Mouse (Mus musculus) lung, postnatal 0 days (tissue): ENCODE results near the gene Nat9. TPM values are rescaled to one million over a fixed set of nuclear protein-coding genes. Genes with fewer than 3 reads are reported as not detected.

Experiments used
- ATAC-seq: fragments of 200-750 bp; cut with Nextera tagmentation; 2 replicates; pipeline ENCODE4 v1.8.0; 2017; ENCODE audit warnings: moderate library complexity
- DNase-seq: peaks from one replicate; pipeline ENCODE4 v3.0.0-alpha.2; 2016; ENCODE audit warnings: low spot score
- H3K27ac ChIP-seq: fragments of 300-500 bp; sonication (generic); 2 replicates; pipeline ENCODE4 v1.5.1; 2014; ENCODE audit warnings: antibody characterized with exemption, mild to moderate bottlenecking, low read length, mixed read lengths
- H3K27me3 ChIP-seq: fragments of 300-500 bp; sonication (generic); replicated peaks from 2 replicates; pipeline ENCODE4 v1.6.1; 2014; ENCODE audit warnings: low read length, mixed read lengths; ENCODE audit not compliant: insufficient read depth
- H3K36me3 ChIP-seq: fragments of 300-500 bp; sonication (generic); 2 replicates; pipeline ENCODE4 v1.6.1; 2014; ENCODE audit warnings: low read length, mixed read lengths; ENCODE audit not compliant: insufficient read depth
- H3K4me1 ChIP-seq: fragments of 300-500 bp; sonication (generic); 2 replicates; pipeline ENCODE4 v1.6.1; 2014; ENCODE audit warnings: antibody characterized with exemption, low read depth, low read length, mixed read lengths; ENCODE audit not compliant: insufficient read depth
- H3K4me2 ChIP-seq: fragments of 300-500 bp; sonication (generic); replicated peaks from 2 replicates; pipeline ENCODE4 v1.6.1; 2014; ENCODE audit warnings: low read depth, mild to moderate bottlenecking, low read length, moderate library complexity, mixed read lengths
- H3K4me3 ChIP-seq: fragments of 300-500 bp; sonication (generic); 2 replicates; pipeline ENCODE4 v1.5.1; 2014; ENCODE audit warnings: low read depth, low read length
- H3K9ac ChIP-seq: fragments of 300-500 bp; sonication (generic); replicated peaks from 2 replicates; pipeline ENCODE4 v1.6.1; 2014; ENCODE audit warnings: low read depth, mild to moderate bottlenecking
- H3K9me3 ChIP-seq: fragments of 300-500 bp; sonication (generic); 2 replicates; pipeline ENCODE4 v1.6.1; 2016; ENCODE audit warnings: low read length, mixed read lengths
- CTCF ChIP-seq: IDR thresholded peaks from 2 replicates; pipeline ENCODE4 v1.5.1; 2016; ENCODE audit warnings: antibody characterized with exemption, mild to moderate bottlenecking
- EP300 ChIP-seq: IDR thresholded peaks from 2 replicates; pipeline ENCODE4 v1.6.1; 2016; ENCODE audit warnings: antibody characterized with exemption, mild to moderate bottlenecking, control low read depth
- WGBS: fragments of 180-500 bp; shearing (Covaris S2); extraction: QIAGEN DNeasy Blood & Tissue Kit; methylation state at CpG from one replicate; pipeline ENCODE4 v1.1.7; 2014; 5-methylcytosine and 5-hydroxymethylcytosine counted together
- polyA plus RNA-seq: library from polyadenylated mRNA; unstranded; fragments of >200 nt; fragmentation: Nextera tagmentation; extraction: Ambion mirVana; gene quantifications from 2 replicates; pipeline ENCODE4 v1.2.1, GENCODE M21; 2015

Gene Nat9
- polyA plus RNA-seq, 1 experiment from 2014 or later: 30.3 TPM

GRCm38 (mm10) chr11:115153088-115153487, 34.6 kb downstream of the Nat9 start:
- no peak for TF ChIP-seq CTCF
- no peak for TF ChIP-seq EP300
- Histone ChIP-seq H3K9me3 (peaks cover 5% of the 10 kb centered on the region; the same call in 1 of the 2 replicates), H3K9ac (no peak overlapping the region), H3K4me3 (no peak overlapping the region), H3K27me3 (0 out of 2 replicates have a peak, but pooled peaks cover 6% of the 10 kb centered on the region), H3K36me3 (no peaks in the 10 kb centered on the region), H3K27ac (no peak overlapping the region), H3K4me1 (no peaks in the 10 kb centered on the region), H3K4me2 (no peak overlapping the region)
- DNase-seq (no peak), ATAC-seq (no peak)
- WGBS: 73% methylated on average over 9 of the region's 9 CpGs

DNA sequence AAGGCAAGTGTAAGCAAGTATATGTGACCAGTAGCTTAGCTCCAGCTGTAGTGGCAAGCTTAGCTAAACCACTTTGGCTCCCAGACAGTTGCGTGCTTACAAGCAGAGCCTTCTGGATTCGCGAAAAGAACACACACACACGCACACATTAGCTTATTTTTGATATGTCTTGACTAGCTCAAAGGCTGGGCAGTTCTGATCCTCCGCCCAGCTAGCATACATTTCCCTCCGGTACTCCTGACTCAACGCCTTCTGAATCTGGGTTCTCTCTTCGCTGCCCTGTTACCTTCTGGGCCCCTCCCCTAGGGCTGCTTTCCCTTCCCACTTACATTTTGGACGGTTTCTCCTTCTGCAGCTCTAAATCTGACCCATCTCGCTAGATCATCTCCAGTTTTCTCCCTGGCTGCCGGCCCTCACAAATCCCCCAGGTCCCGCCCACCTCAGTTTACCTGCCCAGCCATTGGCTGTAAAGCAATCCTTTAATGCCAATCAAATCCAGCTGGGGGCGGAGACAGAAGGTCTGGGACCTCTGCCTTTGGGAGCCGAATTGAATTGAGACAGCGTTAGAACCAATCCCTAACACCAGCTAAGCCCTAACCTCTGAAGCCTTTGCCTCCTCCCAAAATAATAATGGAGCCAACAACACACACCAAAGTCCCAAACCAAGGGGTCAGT, 35.8 kb downstream of the Nat9 start:
- no peak overlapping the region for H3K9ac ChIP-seq
- DNase-seq: peak; percentile 75
- 6% methylated on average over 15 of the region's 15 CpGs for WGBS

GRCm38 (mm10) chr11:115150741-115151254, 36.9 kb downstream of the Nat9 start:
- TF ChIP-seq EP300: no peak
- TF ChIP-seq CTCF: no peak
- Histone ChIP-seq H3K9ac (no peak overlapping the region), H3K27ac (no peak overlapping the region), H3K36me3 (no peaks in the 10 kb centered on the region), H3K4me2 (no peak overlapping the region), H3K9me3 (peaks cover 5% of the 10 kb centered on the region; the same call in 1 of the 2 replicates), H3K4me1 (no peaks in the 10 kb centered on the region), H3K4me3 (no peak overlapping the region), H3K27me3 (0 out of 2 replicates have a peak, but pooled peaks cover 6% of the 10 kb centered on the region)
- no peak for ATAC-seq
- WGBS: 44% methylated on average over 6 of the region's 6 CpGs
- DNase-seq: no peak

More for the DNA sequence above, 35.8 kb downstream of the Nat9 start:
- H3K9me3 ChIP-seq: peaks cover 5% of the 10 kb centered on the region; the same call in 1 of the 2 replicates
- H3K4me2 ChIP-seq: peak overlapping the region; percentile 46
- H3K36me3 ChIP-seq: no peaks in the 10 kb centered on the region
- TF ChIP-seq CTCF (no peak), EP300 (no peak)
- no peaks in the 10 kb centered on the region for H3K4me1 ChIP-seq
- H3K27ac ChIP-seq: no peak overlapping the region
- 0 out of 2 replicates have a peak, but pooled peaks cover 6% of the 10 kb centered on the region for H3K27me3 ChIP-seq
- H3K4me3 ChIP-seq: peak overlapping the region; percentile 16
- peak; percentile 64 for ATAC-seq

DNA sequence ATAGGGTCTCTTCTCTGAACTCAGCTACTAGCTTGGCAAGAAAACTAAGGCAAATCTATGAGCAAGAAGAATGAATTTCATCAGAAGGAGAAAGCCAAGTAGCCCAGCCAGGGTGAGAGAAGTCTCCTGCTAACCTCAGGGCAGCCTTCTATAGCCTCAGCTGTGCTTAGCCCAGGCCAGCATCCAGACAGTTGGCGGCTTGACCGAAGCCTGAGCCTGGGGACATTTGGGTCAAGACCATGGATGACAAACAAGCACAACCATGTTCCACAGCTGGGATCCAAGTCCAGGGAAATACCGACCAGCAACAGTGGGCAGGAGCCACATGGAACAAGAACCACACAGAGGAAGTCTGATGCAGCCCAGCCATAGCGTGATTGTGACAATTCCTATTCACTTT, 39.8 kb downstream of the Nat9 start:
- Histone ChIP-seq H3K9ac (no peak overlapping the region), H3K27ac (no peak overlapping the region), H3K36me3 (no peaks in the 10 kb centered on the region), H3K27me3 (no peaks in the 10 kb centered on the region), H3K9me3 (peaks cover 5% of the 10 kb centered on the region; the same call in 1 of the 2 replicates), H3K4me2 (no peak overlapping the region), H3K4me3 (no peak overlapping the region), H3K4me1 (no peaks in the 10 kb centered on the region)
- TF ChIP-seq EP300 (no peak), CTCF (no peak)
- DNase-seq (no peak), ATAC-seq (no peak)
- WGBS: 83% methylated on average over 4 of the region's 4 CpGs

DNA sequence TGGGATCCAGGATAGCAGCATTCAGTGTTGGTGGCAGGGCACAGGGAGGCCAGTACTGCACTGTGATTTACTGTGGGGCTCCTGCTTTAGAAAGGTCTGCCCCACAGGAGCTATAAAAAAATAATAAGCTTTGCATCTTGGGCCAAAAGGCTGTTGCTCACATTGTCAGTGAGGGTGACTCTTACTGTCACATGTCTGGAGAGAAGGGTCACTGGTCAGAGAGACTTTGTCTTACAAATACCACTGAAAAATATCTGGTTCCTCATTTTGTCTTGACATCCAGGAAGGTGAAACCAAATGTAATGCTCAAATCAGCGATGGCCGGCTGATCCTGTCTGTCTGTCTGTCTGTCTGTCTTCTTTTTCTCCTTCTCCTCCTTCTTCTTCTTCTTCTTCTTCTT, 45.7 kb downstream of the Nat9 start:
- Histone ChIP-seq H3K36me3 (no peaks in the 10 kb centered on the region), H3K4me3 (no peak overlapping the region), H3K27me3 (no peaks in the 10 kb centered on the region), H3K4me1 (no peaks in the 10 kb centered on the region), H3K27ac (no peak overlapping the region), H3K9ac (no peak overlapping the region), H3K9me3 (no peaks in the 10 kb centered on the region), H3K4me2 (no peak overlapping the region)
- WGBS: 80% methylated on average over 2 of the region's 2 CpGs
- ATAC-seq: no peak
- no peak for TF ChIP-seq CTCF
- no peak for DNase-seq

DNA sequence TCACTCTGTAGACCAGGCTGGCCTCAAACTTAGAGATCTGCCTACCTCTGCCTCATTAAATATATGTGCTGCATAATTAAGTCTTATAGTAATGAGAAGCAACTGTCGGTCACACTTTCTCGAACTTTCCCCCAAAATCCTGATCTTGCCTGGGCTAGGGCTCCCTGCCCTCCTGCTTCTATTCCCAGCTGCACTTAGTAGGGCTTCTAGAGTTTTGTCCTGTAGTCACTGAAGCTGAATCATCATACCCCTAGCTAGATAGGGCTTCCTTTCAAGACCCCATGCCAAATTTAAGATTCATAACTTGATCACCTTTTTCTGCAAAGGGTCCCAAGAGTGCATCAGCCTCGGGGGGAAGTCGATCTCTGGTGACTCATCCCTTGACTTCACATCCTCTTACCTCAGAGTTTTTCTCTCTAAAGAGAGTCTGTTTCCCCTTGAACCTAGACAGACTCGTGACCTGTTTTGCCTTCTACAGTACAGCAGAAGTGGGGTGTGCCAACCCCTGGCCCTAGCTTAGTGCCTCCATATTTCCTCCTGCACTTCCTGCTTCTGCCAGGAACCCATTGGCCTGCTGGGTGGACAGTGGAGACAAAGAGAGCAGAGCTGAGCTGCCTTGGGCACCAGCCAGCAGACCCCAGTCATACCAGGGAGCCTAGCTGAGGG, 48.9 kb downstream of the Nat9 start:
- 67% methylated on average over 5 of the region's 5 CpGs for WGBS
- DNase-seq (peak; percentile 52), ATAC-seq (peak; percentile 57)
- Histone ChIP-seq H3K9ac (no peak overlapping the region), H3K27me3 (no peaks in the 10 kb centered on the region), H3K4me1 (no peaks in the 10 kb centered on the region), H3K4me3 (no peak overlapping the region), H3K4me2 (no peak overlapping the region), H3K36me3 (no peaks in the 10 kb centered on the region), H3K9me3 (no peaks in the 10 kb centered on the region), H3K27ac (no peak overlapping the region)
- TF ChIP-seq EP300: 0 out of 2 replicates have a peak, but pooled peaks have one; percentile 8
- no peak for TF ChIP-seq CTCF
